Mouse (Mus musculus) T-helper 17 cell (primary cell): ENCODE data around the gene Pik3c2g.

ENCODE experiments used
- in situ Hi-C, 2 experiments: fragments of 300-600 bp; cut with MboI, MseI; formaldehyde crosslinking; loops; 1 replicate in 1 of 2; 2 replicates in 1 of 2; pipeline ENCODE4 v1.15.1; 2025; ENCODE audit warnings: high pct_unique_total_duplicates in 2 of 2

Gene Pik3c2g

GRCm38 (mm10) chr6:139735708-139736626 lies 148.9 kb downstream of the Pik3c2g start:
- in situ Hi-C loops: loop anchor here (10.0 to 25.0 kb wide), 3 partner anchors 111 to 631 kb away; no protein-coding TSS in a partner anchor

- in situ Hi-C loops: loop anchor here (10.0 to 25.0 kb wide), 3 partner anchors 114 to 634 kb away; no protein-coding TSS in a partner anchor
Measured at GRCm38 (mm10) chr6:139738350-139738749, 151.3 kb downstream of the Pik3c2g start.

- in situ Hi-C loops: loop anchor here in 1 of 2 experiments (25.0 kb wide), 1 partner anchor 556 kb away; no protein-coding TSS in a partner anchor
Measured at GRCm38 (mm10) chr6:139742693-139743432, 155.8 kb downstream of the Pik3c2g start.

- in situ Hi-C loops: loop anchor here in 1 of 2 experiments (25.0 kb wide), 1 partner anchor 560 kb away; no protein-coding TSS in a partner anchor
Measured at GRCm38 (mm10) chr6:139746758-139747479, 159.9 kb downstream of the Pik3c2g start.

GRCm38 (mm10) chr6:139748091-139748771 lies 161.2 kb downstream of the Pik3c2g start:
- in situ Hi-C loops: loop anchor here in 1 of 2 experiments (25.0 kb wide), 1 partner anchor 561 kb away; no protein-coding TSS in a partner anchor

- in situ Hi-C loops: no loop called here
Measured at GRCm38 (mm10) chr6:139750599-139750998, 163.6 kb downstream of the Pik3c2g start.

GRCm38 (mm10) chr6:139751022-139751421 lies 164.0 kb downstream of the Pik3c2g start:
- in situ Hi-C loops: no loop called here

- in situ Hi-C loops: no loop called here
Measured at GRCm38 (mm10) chr6:139757876-139758275, 170.9 kb downstream of the Pik3c2g start.

GRCm38 (mm10) chr6:139760978-139761377 lies 174.0 kb downstream of the Pik3c2g start:
- in situ Hi-C loops: no loop called here

GRCm38 (mm10) chr6:139764398-139764797 lies 177.4 kb downstream of the Pik3c2g start:
- in situ Hi-C loops: no loop called here

GRCm38 (mm10) chr6:139769744-139770473 lies 182.9 kb downstream of the Pik3c2g start:
- in situ Hi-C loops: no loop called here

- in situ Hi-C loops: no loop called here
Measured at GRCm38 (mm10) chr6:139770535-139770934, 183.5 kb downstream of the Pik3c2g start.

GRCm38 (mm10) chr6:139777576-139778282 lies 190.7 kb downstream of the Pik3c2g start:
- in situ Hi-C loops: no loop called here

- in situ Hi-C loops: no loop called here
Measured at GRCm38 (mm10) chr6:139780028-139780427, 193.0 kb downstream of the Pik3c2g start.

- in situ Hi-C loops: no loop called here
Measured at GRCm38 (mm10) chr6:139789479-139789878, 202.5 kb downstream of the Pik3c2g start.

- in situ Hi-C loops: no loop called here
Measured at GRCm38 (mm10) chr6:139799541-139800226, 212.7 kb downstream of the Pik3c2g start.

GRCm38 (mm10) chr6:139821916-139822315 lies 234.9 kb downstream of the Pik3c2g start:
- in situ Hi-C loops: no loop called here

- in situ Hi-C loops: no loop called here
Measured at GRCm38 (mm10) chr6:139838239-139838638, 251.2 kb downstream of the Pik3c2g start.

- in situ Hi-C loops: no loop called here
Measured at GRCm38 (mm10) chr6:139838713-139839112, 251.7 kb downstream of the Pik3c2g start.
